Comparison of ENCODE assay signal across 9 mouse cellular contexts in the genomic region with DNA sequence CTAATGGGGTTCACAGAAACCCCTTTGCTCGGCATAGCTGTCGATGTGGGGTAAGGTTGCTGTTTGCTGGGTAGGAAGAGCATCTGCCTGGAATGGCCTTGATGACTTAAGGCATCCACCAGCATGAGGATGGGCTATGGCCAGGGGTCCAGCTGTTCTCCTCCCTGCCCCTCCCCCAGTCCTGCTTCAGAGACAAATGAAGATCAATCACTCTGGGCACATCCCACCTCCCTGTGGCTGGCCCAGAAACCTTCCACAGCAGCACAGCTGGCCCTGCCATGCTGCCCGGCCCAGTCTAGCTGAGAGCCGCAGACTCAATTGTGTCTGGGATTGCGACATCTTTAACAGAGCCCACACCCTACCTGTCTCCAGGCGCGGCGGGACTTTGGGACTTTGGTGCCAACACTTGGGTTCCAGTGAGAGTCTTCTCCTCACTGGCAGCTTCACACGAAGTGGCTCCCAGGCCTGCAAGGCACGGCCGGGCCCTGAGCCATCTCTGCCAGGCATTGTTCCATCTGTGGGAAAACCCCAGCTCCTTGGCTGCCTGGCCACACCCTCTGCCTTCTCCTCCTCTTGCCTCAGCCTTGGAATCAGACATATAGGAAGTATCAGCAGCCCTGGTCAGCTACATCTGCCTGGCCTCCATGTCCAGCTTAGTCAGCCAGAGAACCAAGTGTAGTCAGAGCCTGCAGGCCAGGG.
DNase-seq lines count a peak whose midpoint lies in the region; ATAC-seq and TF ChIP-seq lines count a peak whose summit lies in the region.
"Had no signal": no experiment of that assay in that cellular context is flagged by ENCODE, and none has a peak within 500 bp of the region (broad histone marks: within the 10 kb centered on the region; RNA-seq: fewer than 3 reads in every experiment).

No protein-coding gene starts in this region.

- ATAC-seq in forebrain, embryonic 16.5 days: 0 out of 2 replicates have a peak, but pooled peaks have one; percentile 24
- no peak for ATAC-seq in erythroid progenitor cell, adult 5-6 weeks (replicated peaks; ENCODE audit: low FRiP score, poor library complexity, severe bottlenecking)

- H3K36me3 ChIP-seq in heart, adult 2 months (ENCODE audit: control insufficient read depth, insufficient read depth, low read length): no peaks in the 10 kb centered on the region
- H3K36me3 ChIP-seq in forebrain, embryonic 16.5 days (ENCODE audit: control insufficient read depth, insufficient read depth): no peaks in the 10 kb centered on the region

- H3K4me3 ChIP-seq in heart, adult 2 months: no peak overlapping the region
- H3K4me3 ChIP-seq in forebrain, embryonic 16.5 days (replicated peaks; ENCODE audit: low read length): no peak overlapping the region

- H3K9ac ChIP-seq in heart, adult 2 months (ENCODE audit: low read depth, low read length): no peak overlapping the region
- no peak overlapping the region for H3K9ac ChIP-seq in forebrain, embryonic 16.5 days (replicated peaks; ENCODE audit: low read depth, low read length)

- TF ChIP-seq POLR2A in heart, adult 2 months (IDR thresholded peaks at IDR 0.05; ENCODE audit: insufficient read depth, low read depth, low read length): no peak

- no peak overlapping the region for H3K27ac ChIP-seq in heart, adult 2 months
- H3K27ac ChIP-seq in forebrain, embryonic 16.5 days (ENCODE audit: low read length): no peak overlapping the region
- H3K27ac ChIP-seq: macrophage had no signal

- no peak for TF ChIP-seq CTCF in heart, adult 2 months (IDR thresholded peaks at IDR 0.05)

- no peak for TF ChIP-seq EP300 in heart, adult 2 months (IDR thresholded peaks at IDR 0.05; ENCODE audit: insufficient read depth, low read depth, low read length)

- H3K27me3 ChIP-seq in heart, adult 2 months (ENCODE audit: control insufficient read depth, insufficient read depth, low read length): no peaks in the 10 kb centered on the region
- no peaks in the 10 kb centered on the region for H3K27me3 ChIP-seq in forebrain, embryonic 16.5 days (replicated peaks; ENCODE audit: control insufficient read depth, insufficient read depth, low read length)

- no peaks in the 10 kb centered on the region for H3K79me2 ChIP-seq in heart, adult 2 months (replicated peaks; ENCODE audit: control insufficient read depth, insufficient read depth, low read length)

- peak; percentile 40 for DNase-seq in heart, postnatal 4 days
- no peak for DNase-seq in heart, adult 2 months
- DNase-seq in adipocyte (ENCODE audit: low spot score): peak; percentile 90
- DNase-seq in lung, postnatal 36 days: peak; percentile 43
- DNase-seq in gastrocnemius, postnatal 14 days: no peak
- no peak for DNase-seq in frontal cortex, postnatal 36 days (ENCODE audit: low spot score in 2 of 2)

- no peak overlapping the region for H3K4me2 ChIP-seq in forebrain, embryonic 16.5 days (ENCODE audit: low read length)

- 53% methylated on average over 11 of the region's 11 CpGs for WGBS in heart, adult 2 months
- 61% methylated on average over 11 of the region's 11 CpGs for WGBS in forebrain, embryonic 16.5 days

- H3K4me1 ChIP-seq in heart, adult 2 months (ENCODE audit: control insufficient read depth, insufficient read depth, low read length): peaks cover 10% of the 10 kb centered on the region
- peaks cover 41% of the 10 kb centered on the region for H3K4me1 ChIP-seq in forebrain, embryonic 16.5 days (replicated peaks; ENCODE audit: control insufficient read depth, insufficient read depth, low read length)

- no peaks in the 10 kb centered on the region for H3K9me3 ChIP-seq in forebrain, embryonic 16.5 days (ENCODE audit: control insufficient read depth, low read length)

- intact Hi-C loops in heart, adult 2 months (cut with DNase I): no loop called here
- intact Hi-C loops in gastrocnemius, postnatal 14 days (cut with DNase I; ENCODE audit: low total_unique reads): no loop called here

Comparison
In these comparisons a context has a peak if more than half of its experiments do, and no peak if none do; other contexts are left out.
1. DNase-seq: peak in heart, postnatal 4 days (single experiment), adipocyte (single experiment) and lung, postnatal 36 days (single experiment); none in heart, adult 2 months (0 of 2), gastrocnemius, postnatal 14 days (single experiment) and frontal cortex, postnatal 36 days (0 of 2).